Mouse (Mus musculus): ENCODE data around the gene Olfr735.

Gene Olfr735

DNA sequence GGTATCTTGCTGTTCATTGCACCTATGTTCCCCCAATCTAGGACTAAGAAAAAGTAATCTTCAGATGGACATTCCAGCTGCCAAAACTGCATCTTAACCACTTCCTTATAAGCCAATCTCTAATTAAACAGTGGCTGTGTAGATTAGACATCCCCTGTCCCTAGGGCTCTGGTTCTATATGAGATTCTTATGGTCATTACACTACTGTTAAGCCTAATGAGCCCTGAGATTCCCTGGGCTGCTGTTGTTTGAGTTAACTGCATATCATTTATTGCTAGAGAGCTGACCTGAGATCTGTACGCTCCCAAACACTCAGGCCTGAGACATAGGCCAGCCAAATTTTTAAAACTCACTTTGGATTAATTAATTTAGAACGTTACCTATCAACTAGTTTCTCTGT, at the start of gene Olfr735:
Gene Olfr735 (minus strand): TSS at position 77 of the 400 bp plus-strand sequence.
- no peak for DNase-seq

DNA sequence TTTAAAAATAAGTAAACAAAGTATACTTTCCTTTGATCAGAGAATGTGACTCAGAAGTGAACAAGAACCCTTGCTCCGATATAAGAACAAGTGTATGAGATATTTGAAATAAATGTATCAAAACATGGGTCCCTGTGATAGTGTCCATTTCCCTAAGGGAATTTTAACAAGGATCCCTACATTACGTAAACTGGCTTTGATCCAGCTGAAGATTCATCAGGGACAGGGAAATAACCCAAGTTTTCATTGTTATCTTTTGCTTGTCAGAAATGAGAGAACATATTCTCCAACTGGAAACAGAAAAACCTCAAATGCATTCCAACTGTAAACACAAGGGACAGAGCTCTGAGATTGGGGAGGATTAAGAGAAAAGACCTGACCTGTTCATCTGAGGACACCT, 32.2 kb upstream of the Olfr735 start, which contains the start of gene Olfr736:
Gene Olfr736 (plus strand): TSS at position 301 of the 400 bp plus-strand sequence.
- DNase-seq, result no peak

DNA sequence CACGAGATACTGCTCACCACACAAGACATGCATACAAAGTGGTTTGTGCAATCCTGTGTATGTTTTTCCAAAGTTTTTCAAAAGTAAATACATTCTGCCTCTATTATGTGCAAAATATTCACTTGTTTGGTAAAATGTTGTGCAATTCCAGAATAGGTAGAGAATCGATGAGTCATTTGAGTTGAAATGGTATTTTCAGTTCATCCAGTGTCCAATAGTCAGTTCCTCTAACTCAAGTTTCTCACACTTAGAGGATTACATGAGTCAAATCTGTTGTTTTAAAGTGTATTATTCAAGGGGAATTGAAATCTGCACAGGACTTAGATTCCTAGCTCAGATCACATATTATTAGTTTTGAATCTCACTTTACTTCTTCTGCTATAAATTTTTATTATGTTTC, 14.9 kb upstream of the Olfr735 start:
- DNase-seq, result no peak

DNA sequence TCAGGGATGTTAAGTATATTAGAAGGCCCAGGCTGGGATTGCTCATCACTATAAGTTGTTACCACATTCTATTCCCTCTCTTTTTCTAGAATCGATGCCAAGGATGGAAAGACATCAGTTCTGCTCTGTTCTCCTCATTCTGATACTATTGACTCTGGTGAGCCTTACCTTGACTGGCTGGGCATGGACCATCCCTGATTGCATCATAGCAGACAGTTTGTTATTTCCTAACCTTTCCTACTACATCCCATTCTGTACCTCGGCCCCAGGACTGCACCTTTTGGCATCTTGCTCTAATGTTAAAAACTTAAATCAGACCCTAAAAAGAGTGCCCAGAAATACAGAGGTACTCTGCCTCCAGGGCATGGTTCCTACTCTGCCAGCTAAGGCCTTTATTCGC, 11.8 kb upstream of the Olfr735 start:
- no peak for DNase-seq

DNA sequence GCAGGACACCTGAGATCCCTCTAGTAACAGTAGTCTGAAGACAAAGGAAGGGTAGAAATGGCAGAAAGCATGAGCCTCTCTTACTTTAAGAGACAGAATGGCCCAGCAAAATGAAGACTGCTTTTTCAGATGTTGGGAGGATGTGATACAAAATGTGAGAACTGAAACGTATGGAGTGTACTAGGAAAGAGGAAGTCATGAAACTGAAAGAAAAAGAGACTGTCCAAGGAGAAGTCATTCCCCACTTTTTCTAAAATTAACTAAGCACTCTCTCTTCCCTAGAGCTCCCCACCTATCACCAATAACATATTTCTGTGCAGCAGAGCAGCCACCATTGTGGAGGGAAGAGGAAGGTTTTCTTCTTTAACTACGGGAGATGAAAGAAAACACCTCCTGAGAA, 8.9 kb upstream of the Olfr735 start, which contains the start of gene Tlr11:
Gene Tlr11 (plus strand): TSS at position 322 of the 400 bp plus-strand sequence.
- DNase-seq, result no peak

DNA sequence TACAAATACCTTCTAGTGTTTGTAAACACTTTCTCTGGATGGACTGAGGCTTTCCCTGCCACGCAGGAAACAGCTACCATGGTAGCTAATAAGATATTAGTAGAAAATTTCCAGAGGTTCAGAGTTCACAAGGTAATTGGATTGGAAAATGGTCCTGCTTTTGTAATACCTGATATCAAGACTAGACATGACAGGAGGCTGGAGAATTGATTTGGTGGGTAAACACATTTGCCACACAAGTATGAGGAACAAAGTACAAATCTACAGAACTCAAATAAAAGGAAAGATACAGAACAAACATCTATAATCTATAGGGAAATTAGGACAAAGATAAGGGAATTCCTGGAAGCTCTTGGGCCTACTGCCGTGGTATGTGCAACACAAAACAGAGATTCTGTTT, 8.1 kb upstream of the Olfr735 start:
- DNase-seq, result no peak

DNA sequence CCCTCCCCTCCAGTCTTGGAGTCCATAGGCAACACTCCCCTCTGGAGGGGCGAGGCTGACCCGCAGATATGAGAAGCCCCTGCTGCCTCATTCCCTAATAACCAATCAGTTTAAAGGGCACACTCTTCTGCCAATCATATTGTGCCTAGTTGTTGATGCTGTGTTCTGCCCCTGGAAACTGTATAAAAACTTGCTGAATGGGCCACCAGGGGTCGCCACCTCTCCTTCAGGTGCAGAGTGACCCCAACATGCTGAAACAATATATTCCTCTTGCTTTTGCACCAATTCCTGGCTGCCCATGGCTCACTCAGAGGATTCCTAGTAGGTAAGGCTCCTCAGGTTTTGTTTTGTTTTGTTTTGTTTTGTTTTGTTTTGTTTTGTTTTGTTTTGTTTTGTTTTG, 3.8 kb upstream of the Olfr735 start:
- DNase-seq, result peak; percentile 9 to 36

DNA sequence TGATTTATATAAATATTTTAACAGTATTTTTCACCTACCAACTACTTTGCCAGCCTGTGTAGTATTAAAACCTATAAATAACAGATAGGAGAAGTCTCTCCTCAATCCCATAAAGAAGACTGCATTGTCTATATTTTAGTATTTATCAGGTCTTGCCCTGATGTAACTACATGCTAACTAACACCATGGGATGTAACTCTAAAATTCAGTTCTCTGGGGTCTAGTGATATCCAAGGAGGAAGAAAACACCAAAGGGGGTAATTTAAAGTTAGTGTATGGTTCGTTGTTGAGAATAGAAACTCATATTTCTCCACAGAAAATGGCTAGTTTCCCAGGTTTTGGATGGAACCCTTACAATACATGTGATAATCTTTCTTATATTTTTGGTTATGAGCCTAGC, 22.0 kb downstream of the Olfr735 start, which contains the start of gene Olfr734:
Gene Olfr734 (minus strand): TSS at position 101 of the 400 bp plus-strand sequence.
- DNase-seq, result no peak

DNA sequence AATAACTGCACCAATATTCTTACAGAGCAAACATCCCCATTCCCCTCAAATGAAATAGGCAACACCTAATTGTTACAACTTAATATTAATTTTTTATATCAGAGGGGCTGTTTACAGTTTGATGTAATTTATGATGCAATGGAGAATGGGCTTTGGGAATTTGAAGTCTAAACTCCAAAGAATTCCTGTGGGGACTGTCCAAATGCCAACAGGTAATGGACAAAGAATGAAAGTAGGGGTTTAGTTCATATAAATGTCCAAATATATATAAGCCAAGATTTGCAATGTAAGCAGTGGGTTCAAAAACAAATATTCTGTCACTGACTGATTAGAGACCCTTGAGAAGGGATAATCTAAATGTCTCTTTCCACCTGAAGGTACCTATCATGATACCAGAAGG, 47.2 kb downstream of the Olfr735 start, which contains the start of gene Olfr733:
Gene Olfr733 (minus strand): TSS at position 101 of the 400 bp plus-strand sequence.
- DNase-seq, result no peak
